Comparison of ENCODE assay signal across 8 mouse cellular contexts in genomic region chr9:86800600-86801163, GRCm38 (mm10). TPM values are rescaled to one million over a fixed set of nuclear protein-coding genes. Genes with fewer than 3 reads are reported as not detected.
DNase-seq lines count a peak whose midpoint lies in the region; ATAC-seq and TF ChIP-seq lines count a peak whose summit lies in the region.

No protein-coding gene starts in this region.

- WGBS in lung, embryonic 14.5 days = 22% methylated on average over 3 of the region's 3 CpGs
- WGBS in lung, adult 2 months = 24% methylated on average over 3 of the region's 3 CpGs

- TF ChIP-seq CTCF in lung, embryonic 14.5 days (IDR thresholded peaks at IDR 0.05; ENCODE audit: low read depth) = peak; percentile 60
- TF ChIP-seq CTCF in lung, adult 2 months (IDR thresholded peaks at IDR 0.05; ENCODE audit: insufficient read depth, low read length) = no peak

- no peak overlapping the region for H3K4me3 ChIP-seq in lung, embryonic 14.5 days (ENCODE audit: low read depth, low read length)
- no peak overlapping the region for H3K4me3 ChIP-seq in lung, adult 2 months (replicated peaks; ENCODE audit: extremely low read depth, low read depth, low read length)

- TF ChIP-seq POLR2A in lung, adult 2 months (IDR thresholded peaks at IDR 0.05; ENCODE audit: borderline replicate concordance, extremely low read depth, low read depth, low read length) = no peak

- no peaks in the 10 kb centered on the region for H3K4me1 ChIP-seq in lung, embryonic 14.5 days (ENCODE audit: insufficient read depth)
- H3K4me1 ChIP-seq in lung, adult 2 months (ENCODE audit: control insufficient read depth, insufficient read depth, low read length) = no peaks in the 10 kb centered on the region

- no peaks in the 10 kb centered on the region for H3K9me3 ChIP-seq in lung, embryonic 14.5 days (ENCODE audit: low read depth, low read length)

- no peak overlapping the region for H3K9ac ChIP-seq in lung, embryonic 14.5 days

- no peak overlapping the region for H3K27ac ChIP-seq in lung, embryonic 14.5 days (ENCODE audit: low read depth)

- peak; percentile 36 for DNase-seq in CD4-positive, CD25-positive, alpha-beta regulatory T cell, adult 2 months (ENCODE audit: low read depth, low spot score)
- peak; percentile 81 for DNase-seq in lung, embryonic 14.5 days
- DNase-seq in lung, adult 2 months = no peak
- peak; percentile 4 for DNase-seq in lung, postnatal 25 days (ENCODE audit: low spot score)
- no peak for DNase-seq in gastrocnemius, postnatal 4 days (ENCODE audit: low spot score in 2 of 2)

- no peaks in the 10 kb centered on the region for H3K27me3 ChIP-seq in lung, embryonic 14.5 days (ENCODE audit: insufficient read depth, low read length)

- H3K4me2 ChIP-seq in lung, embryonic 14.5 days = no peak overlapping the region

- ATAC-seq in CD4-positive, CD25-positive, alpha-beta regulatory T cell, adult 4 months = no peak
- peak; percentile 47; the same call in 1 of the 2 replicates for ATAC-seq in lung, embryonic 14.5 days (ENCODE audit: insufficient read depth)
- peak; percentile 46; the same call in 1 of the 2 replicates for ATAC-seq in granulocyte monocyte progenitor cell, adult 5-6 weeks (replicated peaks; ENCODE audit: poor library complexity, severe bottlenecking)
- no peak for ATAC-seq in activated CD4-positive, CD25-positive, alpha-beta regulatory T cell, adult 4 months

- H3K36me3 ChIP-seq in lung, embryonic 14.5 days (ENCODE audit: insufficient read depth) = no peaks in the 10 kb centered on the region

RNA-seq across cellular contexts. Expression of gene Prss35, which starts 57.2 kb away (rescaled TPM):
- polyA plus RNA-seq in CD4-positive, CD25-positive, alpha-beta regulatory T cell, adult 4 months (2017; shearing (Covaris generic)) = not detected
- 42.5 and 46.1 TPM in 2 replicates for polyA plus RNA-seq in lung, embryonic 14.5 days (2014; fragmentation: Nextera tagmentation; extraction: Ambion mirVana)
- polyA plus RNA-seq in lung, adult 2 months (2012; rRNA removed) = 0.44 and 1.0 TPM in 2 replicates
- not detected in 2 replicates for total RNA-seq in granulocyte monocyte progenitor cell, adult 5-6 weeks (2014; fragmentation: Nextera tagmentation)
- not detected in 2 replicates for total RNA-seq in granulocyte monocyte progenitor cell, adult 5-6 weeks (2017)
- not detected for polyA plus RNA-seq in activated CD4-positive, CD25-positive, alpha-beta regulatory T cell, adult 4 months (2017; shearing (Covaris generic))
- 10 to 100 TPM; 16.1 to 19.3 TPM for total RNA-seq in gastrocnemius, postnatal 4 days (2021)

Comparison
In these comparisons a context has a peak if more than half of its experiments do, and no peak if none do; other contexts are left out.
1. DNase-seq: peak in CD4-positive, CD25-positive, alpha-beta regulatory T cell, adult 2 months (single experiment), lung, embryonic 14.5 days (single experiment) and lung, postnatal 25 days (single experiment); none in lung, adult 2 months (single experiment) and gastrocnemius, postnatal 4 days (0 of 2).
2. RNA of gene Prss35, which starts 57.2 kb away (polyA plus RNA-seq): 42.5 to 46.1 TPM in lung, embryonic 14.5 days; 0.44 to 1.0 TPM in lung, adult 2 months, not detected in activated CD4-positive, CD25-positive, alpha-beta regulatory T cell, adult 4 months and not detected in CD4-positive, CD25-positive, alpha-beta regulatory T cell, adult 4 months; every median in the first group is over 10 times any median in the second.
3. ATAC-seq: peak in lung, embryonic 14.5 days (single experiment) and granulocyte monocyte progenitor cell, adult 5-6 weeks (single experiment); none in CD4-positive, CD25-positive, alpha-beta regulatory T cell, adult 4 months (single experiment) and activated CD4-positive, CD25-positive, alpha-beta regulatory T cell, adult 4 months (single experiment).